Mouse (Mus musculus): ENCODE results near the gene Cotl1.

- TF ChIP-seq POLR2A (IDR thresholded peaks at IDR 0.05; ENCODE audit: low read depth, low read length) (no peak), CTCF (IDR thresholded peaks at IDR 0.05; ENCODE audit: extremely low read depth, insufficient read length, insufficient replicate concordance, low read depth, low read length) (no peak)
Measured at GRCm38 (mm10) chr8:119826982-119827381, 13.4 kb downstream of the Cotl1 start.

Data from small intestine, adult 2 months (tissue).